Mouse (Mus musculus) layer of hippocampus, adult 9-11 months (tissue): ENCODE measurements around the gene Gm44511.
"Not testable (repeated sequence)": the region's sequence is repeated elsewhere in the genome, so short reads cannot be mapped to it uniquely, and the experiment has no call there.

ENCODE experiments used
- DNase-seq: peaks from one replicate; pipeline ENCODE4 v3.0.0; 2022

Gene Gm44511

DNA sequence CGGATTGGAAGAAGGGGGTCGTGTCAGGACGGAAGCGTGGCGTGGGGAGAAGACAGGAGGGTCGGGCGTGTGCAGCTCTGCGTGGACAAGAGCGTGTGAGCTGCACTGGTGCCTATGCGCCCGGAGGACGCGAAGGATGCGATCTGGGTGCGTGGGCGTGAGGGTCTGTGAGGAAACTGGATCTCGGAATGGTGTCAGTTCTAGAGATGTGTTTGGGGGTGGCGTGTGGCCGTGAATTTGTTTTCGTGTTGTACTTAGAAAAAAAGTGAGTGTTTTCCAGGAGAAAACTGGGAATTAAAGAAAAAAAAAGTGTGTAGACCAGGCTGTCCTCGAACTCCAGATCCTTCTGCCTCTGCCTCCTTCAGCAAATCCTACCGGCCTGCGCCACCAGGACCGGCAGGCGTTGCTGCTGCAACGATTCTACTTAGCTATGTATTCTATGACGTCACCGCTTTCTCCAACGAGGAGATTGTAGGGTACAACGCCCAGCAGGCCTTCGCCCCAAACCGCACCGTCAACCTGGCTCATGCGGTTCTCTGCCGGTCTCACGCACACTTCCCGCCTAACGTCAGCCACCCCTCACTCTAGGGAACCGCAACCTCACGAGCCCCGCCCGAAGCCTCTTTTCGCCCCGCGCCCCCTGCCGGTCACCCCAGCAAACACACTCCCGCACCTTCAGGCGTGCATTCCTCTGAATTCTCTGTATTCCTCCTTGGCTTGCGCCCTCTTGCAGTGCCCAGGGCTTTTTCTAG, 26.8 kb downstream of the Gm44511 start:
- DNase-seq = peak; percentile 87

DNA sequence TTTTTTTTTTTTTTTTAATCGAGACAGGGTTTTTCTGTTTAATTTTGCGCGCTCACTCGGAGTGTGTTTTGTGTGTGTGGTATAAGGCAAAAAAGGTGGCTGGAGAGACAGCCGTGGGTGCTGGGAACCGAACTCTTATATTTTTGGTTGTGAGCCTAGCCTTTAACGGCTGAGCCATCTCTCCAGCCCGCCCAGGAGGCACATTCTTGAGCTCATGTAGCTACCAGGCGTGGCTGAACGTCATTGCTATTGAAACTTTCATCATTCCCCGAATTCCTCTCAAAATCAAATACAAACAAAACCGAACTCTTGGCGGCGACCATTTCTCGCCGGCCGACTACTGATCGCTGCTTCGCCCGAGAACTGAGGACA, 27.4 kb downstream of the Gm44511 start:
- DNase-seq = peak; percentile 80

DNA sequence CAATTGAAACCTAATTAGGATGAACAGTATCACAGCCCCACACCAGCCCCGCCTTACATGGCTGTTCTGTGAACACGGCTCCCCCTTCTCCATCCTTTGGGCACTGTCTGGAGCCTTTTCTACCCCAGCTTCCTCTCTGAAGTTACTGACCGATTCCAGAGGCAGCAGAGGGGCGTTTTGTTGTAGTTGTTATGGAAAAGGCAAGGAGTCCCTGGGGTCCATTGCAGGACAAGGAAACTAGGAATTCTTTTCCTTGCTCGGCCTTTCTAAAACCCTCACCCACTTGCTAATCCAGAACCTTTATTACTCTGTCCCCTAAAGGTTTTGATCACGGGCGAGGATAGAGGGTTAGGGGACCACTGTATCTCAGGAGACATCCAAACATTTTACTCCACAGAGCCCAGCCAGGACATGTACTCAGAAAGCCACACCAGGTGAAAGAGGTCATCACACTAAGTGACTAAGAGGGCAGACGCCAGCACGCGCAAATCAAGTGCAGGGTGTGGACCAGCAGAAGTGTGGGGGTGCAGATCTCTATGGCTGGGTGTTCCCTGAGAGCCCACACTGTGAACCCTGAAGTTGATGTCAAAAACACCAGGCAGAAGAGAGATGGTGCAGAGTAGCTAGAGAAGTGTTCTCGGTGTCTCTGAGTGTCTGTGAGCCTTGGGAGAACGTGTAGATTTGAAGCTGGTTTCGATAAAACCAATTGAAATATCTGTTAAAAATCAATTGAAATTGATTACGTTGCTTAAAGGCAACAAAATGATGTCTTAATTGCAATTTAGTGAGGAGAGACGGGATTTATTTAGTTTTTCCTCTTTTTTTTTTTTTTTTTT, 28.0 kb downstream of the Gm44511 start:
- DNase-seq = no peak

DNA sequence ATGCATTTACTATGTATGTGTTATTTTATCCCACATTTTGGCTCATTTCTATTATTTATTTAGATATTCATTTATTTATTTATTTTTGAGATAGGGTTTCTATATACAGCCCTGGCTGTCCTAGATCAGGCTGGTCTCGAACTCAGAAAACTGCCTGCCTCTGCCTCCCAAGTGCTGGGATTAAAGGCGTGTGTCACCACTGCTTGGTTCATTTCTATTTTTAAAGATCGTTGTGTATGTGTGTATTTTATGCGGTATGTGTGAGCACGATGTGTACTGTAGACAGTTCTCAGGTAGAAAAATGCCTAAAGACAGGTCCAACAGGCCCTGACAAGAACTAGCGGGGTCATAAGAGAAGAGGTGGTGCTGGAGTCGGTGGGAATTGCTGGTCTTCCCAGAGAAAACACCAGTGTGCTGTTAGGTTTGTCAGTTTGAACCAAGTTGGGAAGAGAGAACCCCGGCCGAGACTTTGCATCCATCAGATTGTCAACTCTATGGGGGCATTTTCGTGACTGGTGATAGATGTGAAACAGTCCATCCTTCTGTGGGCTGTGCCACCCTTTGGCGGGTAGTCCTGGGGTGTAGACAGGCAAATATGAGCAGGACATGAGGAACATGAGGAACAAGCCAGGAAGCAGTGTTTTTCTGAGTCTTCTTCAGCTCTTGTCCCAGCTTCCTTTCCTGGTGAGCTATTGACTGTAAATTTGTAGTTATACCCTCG, 28.8 kb downstream of the Gm44511 start:
- no peak for DNase-seq

DNA sequence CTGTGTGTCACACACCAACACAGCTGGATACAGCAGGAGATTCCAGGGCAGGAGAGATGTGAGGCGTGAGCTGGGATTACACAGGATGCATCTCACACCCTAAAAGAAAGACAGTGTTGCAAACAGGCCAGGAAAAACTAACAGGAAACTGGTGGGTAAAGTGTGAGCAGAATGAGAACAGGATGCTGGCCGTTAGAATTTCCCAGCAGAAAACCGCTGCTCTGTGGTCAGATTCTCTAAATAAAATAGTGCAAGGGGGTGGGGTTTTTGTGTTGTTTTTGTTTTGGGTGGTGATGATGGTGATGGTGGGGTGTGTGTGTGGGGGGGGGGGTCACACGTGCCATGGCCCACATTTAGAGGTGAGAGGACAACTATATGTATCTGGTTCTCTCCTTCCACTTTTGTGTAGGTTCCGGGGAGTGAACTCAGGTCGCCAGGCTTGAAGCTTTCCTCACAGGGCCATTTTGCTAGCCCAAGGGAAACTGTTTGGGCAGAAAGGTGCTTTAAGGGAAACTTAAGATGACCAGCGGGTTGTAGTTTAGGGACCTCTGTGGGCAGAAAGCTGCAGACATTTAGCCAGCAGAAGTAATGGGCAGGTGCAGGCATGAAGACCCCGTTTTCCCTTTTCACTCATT, 29.7 kb downstream of the Gm44511 start:
- DNase-seq = no peak

DNA sequence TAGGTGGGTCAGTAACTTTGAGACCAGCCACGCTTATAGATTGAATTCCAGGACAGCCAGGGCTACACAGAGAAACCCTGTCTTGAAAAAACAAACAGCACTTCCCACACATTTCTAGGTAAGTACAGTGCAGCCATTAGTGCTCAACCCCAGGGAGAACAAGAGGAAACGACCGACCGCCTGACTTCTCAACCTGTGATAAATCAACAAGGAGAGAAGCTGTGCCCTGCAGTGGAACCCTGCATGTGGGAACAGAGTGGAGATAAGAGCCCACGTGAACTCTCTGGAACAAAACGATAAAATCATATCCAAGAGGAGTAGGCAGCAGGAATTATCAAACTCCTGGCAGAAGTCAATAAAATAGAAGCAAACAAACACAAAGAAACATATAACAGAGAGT, 32.4 kb downstream of the Gm44511 start:
- DNase-seq = no peak

DNA sequence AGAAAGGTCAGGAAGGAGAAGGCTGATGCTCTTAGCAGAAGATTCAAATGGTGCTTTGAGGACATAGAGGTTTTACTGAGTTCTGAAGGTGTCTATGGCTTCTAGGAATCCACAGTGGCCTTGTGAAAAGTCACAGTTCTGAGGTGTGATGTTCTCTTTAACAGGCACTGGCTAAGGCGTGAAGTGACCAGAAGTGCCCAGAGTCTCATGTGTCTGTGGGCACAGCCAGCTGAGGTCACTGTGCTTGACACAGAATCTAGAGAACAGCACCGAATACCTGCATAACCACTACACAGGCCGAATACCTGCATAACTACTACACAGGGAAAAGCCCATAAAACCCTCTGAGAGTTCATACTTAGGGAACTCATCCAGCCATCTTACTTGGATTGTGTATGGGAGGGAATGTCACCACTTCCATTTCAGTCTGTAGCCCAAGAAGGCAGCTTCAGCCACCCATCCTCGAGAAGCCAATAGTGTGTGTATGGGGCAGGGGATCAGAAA, 35.6 kb downstream of the Gm44511 start:
- not testable (repeated sequence) for DNase-seq

DNA sequence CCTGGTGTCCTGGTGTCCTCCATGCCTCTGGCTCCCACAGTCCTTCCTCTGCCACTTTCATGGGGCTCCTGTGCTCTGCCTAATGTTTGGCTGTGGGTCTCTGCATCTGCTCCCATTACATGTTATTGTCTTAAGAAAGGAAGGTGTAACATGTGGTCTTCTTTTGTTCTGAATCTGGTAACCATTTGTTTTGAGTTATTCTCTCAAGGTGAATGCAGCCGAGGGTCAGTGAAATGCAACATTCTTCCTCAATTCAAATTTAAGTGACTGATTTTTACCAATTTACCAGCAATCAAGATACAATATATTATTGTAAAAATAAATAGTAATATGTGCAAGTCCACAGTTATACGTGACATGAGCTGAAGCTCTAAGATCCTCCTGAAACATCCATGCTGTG, 37.0 kb downstream of the Gm44511 start, which contains the start of gene Klrb1c:
Gene Klrb1c, minus strand, starts transcription at position 101 of the 400 bp plus-strand sequence.
- no peak for DNase-seq

DNA sequence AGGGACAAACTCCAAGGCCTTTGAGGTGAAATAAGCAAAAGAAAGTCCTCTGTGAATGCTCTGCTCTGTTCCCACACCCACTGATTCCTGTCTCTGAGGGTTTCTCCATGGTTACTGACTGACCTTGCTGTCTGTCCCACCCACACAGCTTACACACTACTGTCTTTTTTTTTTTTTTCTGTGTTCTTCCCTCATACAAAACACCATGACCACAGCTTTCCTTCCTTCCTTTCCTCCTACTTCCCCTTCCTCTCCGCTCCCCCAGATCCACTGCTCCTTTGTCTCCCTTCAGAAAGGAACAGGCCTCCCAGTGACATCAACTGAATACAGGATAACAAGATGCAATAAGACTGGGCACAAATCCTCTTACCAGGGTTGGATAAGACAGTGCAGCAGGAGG, 37.6 kb downstream of the Gm44511 start:
- no peak for DNase-seq

DNA sequence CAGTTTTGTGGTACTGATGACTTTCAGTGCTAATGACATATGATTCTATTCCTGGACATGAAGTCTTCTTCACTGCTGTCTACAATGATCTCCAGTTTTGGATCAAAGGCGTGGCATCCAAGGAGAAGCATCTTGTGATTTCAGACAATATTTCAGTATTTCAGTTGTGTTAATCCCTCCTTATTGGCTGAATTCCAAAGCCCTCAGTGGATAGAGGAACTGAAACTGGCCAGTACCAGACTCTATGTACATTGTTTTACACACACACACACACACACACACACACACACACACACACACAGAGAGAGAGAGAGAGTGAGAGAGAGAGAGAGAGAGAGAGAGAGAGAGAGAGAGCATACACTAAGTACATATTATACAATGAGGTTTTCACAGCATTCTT, 39.7 kb downstream of the Gm44511 start:
- DNase-seq = not testable (repeated sequence)

DNA sequence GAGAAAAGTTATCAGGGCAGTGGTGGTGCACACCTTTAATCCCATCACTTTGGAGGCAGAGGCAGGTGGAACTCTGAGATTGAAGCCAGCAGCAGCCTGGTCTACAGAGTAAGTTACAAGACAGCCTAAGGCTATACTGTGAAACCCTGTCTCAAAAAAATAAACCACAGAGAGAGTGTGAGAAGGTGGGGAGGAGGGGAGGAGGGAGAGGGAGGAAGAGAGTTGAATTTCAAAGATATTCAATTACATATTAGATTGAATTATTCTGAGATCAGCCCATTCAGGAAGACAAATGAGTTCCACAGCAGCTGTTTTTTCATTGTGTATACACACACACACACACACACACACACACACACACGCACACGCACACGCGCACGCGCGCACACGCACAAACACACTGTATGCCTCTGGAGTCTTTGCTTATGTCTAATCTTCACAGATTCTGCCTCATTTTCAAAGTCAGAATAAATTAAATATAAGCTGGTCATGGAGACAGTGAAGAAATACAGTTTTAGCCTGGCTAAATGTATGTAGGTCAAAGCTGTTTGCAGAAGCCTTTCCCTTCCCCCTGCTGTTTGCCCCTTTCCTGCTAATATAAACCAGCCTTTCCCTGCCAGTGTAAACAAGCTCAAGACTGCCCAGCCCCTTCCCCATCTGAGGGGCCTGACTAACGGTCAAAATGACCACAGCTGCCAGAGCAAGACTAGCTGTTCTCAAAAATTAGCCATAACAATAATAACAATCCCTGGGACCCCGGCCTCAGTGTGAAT, 56.4 kb downstream of the Gm44511 start:
- DNase-seq = no peak

DNA sequence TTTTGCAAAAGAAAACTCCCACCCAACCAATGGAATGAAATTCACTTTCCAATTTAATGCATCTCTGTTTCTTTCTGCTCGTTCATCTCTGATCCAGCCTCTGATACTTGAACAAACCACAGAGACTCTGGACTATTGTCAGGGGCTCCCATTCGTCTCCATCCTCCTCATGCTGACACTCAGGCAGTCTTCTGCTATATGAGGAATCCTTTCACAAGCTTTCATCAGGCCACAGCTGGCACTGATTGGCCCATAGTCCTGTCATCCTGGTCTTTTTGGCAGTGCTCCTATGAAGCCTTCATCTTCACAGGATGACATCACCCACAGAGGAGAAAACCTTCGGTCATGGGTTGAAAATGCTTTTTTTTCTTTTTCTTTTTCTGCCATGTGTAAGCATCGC, 58.1 kb downstream of the Gm44511 start:
- DNase-seq = no peak

DNA sequence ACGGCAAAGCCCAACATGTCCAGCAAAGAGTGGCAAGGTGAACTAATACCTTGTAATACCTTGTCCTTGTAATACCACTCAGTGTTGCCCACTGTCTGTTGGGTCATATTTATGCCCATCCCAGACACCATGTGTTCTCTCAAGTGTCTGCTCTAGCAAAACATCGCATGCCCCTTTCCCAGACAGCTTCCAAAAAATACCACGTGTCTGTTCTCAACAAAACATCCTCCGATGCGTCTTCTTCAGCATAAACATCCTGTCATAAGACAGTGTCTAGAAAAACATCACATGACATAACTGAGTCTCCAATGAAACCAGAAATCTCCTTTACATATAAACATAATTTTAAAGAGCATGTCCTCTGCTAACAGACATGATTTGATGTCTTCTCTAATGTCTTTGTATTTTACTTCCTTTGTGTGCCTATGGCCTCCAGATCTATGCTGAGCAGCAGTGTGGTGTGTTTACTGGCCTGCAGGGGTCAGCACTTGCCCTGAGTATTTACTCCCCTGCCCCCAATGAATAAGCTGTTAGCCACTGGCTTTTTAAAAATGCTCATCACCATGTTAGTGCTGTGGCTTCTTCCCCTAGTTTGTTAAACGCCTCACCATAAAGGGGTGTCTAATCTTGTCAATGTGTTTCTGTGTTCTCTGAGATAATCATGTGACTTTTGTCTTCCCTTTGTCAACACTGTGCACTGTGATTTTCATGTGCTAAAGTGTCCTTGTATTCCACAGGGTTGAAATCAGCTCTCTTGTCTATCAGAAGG, 59.4 kb downstream of the Gm44511 start:
- not testable (repeated sequence) for DNase-seq

DNA sequence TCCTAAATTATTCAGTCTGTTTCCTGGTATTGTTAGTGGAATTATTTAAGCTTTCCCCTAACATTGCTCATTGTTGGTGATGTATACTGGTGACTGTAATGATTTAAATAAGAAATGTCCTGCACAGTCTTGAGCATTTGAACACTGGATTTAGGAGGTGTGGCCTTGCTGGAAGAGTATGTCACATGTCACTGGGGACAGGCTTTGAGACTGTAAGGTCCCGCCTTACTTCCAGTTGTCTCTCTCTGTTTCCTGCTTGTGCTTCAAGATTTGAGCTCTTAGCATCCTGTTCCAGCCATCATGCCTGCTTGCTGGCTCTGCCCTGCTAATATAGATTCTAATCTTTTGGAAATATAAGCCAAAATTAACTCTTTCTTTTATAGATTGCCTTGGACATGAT, 60.9 kb downstream of the Gm44511 start:
- DNase-seq = no peak

DNA sequence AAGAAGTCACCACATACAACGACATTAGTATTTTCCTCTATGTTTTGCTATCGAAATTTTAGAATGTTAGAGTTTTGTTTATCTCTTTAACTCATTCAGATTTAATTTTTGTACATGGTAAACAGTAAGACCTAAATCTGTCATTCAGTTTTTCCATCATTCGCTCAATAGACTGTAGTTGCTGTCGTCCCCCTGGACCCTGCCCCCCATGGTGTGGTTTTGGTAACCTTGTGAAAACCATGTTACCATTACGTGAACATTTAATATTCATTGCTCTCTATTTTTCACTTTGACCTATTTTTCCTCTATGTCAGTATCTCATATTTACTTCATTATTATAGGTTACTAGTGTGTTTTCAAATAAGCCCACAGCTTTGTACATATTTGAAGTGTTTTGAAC, 61.5 kb downstream of the Gm44511 start:
- DNase-seq = no peak

DNA sequence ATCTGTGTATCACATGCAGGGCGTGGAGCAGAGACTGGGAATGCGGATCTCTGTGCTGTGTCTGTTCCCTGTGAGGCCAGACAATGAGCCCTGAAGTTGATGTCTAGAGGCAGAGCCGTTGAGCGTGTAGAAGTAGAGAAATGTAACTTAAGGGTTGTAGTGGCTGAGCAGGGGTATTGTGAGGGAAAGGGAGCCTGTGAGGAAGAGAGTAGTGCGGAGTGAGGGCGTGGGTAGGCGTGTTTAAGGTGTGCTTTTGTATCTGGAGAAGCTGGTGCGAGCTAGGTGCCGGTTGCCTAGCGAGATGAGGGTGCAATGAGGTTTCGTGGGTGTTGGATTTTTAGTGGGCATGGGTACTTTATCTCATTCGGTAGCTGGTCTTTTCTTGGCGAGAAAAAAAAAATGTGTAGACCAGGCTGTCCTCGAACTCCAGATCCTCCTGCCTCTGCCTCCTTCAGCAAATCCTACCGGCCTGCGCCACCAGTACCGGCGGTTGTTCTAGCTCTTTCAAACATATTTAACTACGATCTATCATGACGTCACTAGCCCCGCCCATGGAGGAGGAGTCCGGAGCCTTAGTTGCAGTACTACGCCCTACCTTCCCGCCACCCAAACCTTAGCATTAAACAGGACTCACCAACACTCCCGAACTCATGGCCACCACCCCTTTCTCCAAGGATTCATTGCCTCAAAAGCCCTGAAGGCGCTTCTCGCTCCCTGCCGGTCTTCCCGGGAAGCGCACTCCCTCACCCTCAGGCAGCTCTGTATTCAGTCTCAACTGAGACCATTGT, 62.2 kb downstream of the Gm44511 start:
- DNase-seq = peak; percentile 99

DNA sequence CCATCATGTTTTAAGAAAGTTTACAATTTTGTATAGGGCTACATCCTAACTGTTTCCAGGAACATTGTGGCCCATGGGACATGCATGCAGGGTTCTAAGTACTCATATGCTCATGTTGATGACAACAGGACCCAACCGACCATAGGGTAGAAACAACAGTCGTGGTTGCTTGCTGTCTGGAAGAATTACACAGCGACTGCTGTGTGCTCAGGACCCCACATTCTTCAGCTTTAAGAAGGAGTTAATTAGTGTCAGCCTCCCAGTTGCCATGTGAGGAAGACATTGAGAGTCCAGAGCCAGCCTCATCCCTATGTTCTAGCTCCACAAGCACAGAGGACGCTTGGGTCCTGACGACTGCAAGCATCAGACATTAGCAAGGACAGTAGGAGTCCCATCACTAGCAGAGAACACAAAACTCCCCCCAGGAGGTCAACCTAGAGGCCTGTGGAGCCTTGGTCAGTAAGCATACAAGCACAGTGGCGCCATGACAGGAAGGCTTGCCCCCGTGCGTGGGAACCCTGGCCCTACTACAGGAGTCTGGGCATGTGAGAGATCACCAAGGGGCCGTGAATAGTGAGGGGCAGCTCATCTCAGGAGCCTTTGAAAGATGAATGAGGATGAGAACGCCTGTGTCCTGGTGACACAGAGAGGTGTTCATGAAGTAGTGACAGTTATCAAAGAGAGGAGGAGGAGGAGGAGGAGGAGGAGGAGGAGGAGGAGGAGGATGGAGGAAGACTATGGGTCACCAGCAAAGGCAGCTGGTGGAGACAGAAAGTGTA, 63.0 kb downstream of the Gm44511 start:
- DNase-seq = not testable (repeated sequence)

DNA sequence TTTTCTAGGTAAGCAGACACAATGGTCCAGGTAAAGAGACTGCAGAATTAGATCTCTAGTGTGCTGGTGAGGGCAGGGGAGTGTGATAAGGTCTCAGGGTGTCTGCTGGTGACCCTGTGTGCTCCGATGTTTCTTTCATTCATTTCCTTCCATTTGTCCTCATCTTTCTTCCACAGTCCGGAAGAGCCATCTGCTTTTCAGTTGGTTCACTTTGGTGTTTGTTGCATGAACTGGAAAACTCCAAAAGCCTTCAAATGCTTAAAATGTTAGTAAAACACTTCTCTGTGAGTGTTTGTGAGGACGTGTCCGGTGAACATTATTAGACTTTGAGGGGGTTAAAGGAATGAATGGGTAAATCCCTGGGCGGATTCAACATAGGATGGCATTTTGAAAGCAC, 65.0 kb downstream of the Gm44511 start:
- no peak for DNase-seq

DNA sequence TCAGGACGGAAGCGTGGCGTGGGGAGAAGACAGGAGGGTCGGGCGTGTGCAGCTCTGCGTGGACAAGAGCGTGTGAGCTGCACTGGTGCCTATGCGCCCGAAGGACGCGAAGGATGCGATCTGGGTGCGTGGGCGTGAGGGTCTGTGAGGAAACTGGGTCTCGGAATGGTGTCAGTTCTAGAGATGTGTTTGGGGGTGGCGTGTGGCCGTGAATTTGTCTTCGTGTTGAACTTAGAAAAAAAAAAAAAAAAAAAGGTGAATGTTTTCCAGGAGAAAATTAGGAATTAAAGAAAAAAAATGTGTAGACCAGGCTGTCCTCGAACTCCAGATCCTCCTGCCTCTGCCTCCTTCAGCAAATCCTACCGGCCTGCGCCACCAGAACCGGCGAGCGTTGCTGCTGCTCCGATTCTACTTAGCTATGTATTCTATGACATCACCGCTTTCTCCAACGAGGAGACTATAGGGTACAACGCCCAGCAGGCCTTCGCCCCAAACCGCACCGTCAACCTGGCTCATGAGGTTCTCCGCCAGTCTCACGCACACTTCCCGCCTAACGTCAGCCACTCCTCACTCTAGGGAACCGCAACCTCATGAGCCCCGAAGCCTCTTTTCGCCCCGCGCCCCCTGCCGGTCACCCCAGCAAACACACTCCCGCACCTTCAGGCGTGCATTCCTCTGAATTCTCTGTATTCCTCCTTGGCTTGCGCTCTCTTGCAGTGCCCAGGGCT, 65.5 kb downstream of the Gm44511 start:
- peak; percentile 86 for DNase-seq
